Mouse (Mus musculus) midbrain, embryonic 11.5 days (tissue): Measurements from ENCODE around the gene Cfap299. TPM values are rescaled to one million over a fixed set of nuclear protein-coding genes. Genes with fewer than 3 reads are reported as not detected.
"Not testable (repeated sequence)": the region's sequence is repeated elsewhere in the genome, so short reads cannot be mapped to it uniquely, and the experiment has no call there.

Experiments
- ATAC-seq: fragments of 200-750 bp; cut with Nextera tagmentation; 2 replicates; pipeline ENCODE4 v1.8.0; 2017; ENCODE audit warnings: moderate TSS enrichment, moderate library complexity; ENCODE audit not compliant: low FRiP score
- DNase-seq: peaks from one replicate; pipeline ENCODE4 v3.0.0; 2015; ENCODE audit warnings: low spot score; ENCODE audit errors: missing footprints
- H3K27ac ChIP-seq: fragments of 300-500 bp; sonication (generic); 2 replicates; pipeline ENCODE4 v1.5.1; 2014; ENCODE audit warnings: low read depth, low read length
- H3K27me3 ChIP-seq: fragments of 300-500 bp; sonication (generic); 2 replicates; pipeline ENCODE4 v1.6.1; 2014; ENCODE audit warnings: mild to moderate bottlenecking, low read length, moderate library complexity, mixed read lengths; ENCODE audit not compliant: control insufficient read depth, insufficient read depth
- H3K36me3 ChIP-seq: fragments of 300-500 bp; sonication (generic); 2 replicates; pipeline ENCODE4 v1.6.1; 2014; ENCODE audit warnings: mild to moderate bottlenecking, low read length, moderate library complexity, mixed read lengths; ENCODE audit not compliant: control insufficient read depth, insufficient read depth
- H3K4me1 ChIP-seq: fragments of 300-500 bp; sonication (generic); 2 replicates; pipeline ENCODE4 v1.6.1; 2014; ENCODE audit warnings: low read length; ENCODE audit not compliant: control insufficient read depth, insufficient read depth
- H3K4me2 ChIP-seq: fragments of 300-500 bp; sonication (generic); 2 replicates; pipeline ENCODE4 v1.6.1; 2014; ENCODE audit warnings: mild to moderate bottlenecking, moderate library complexity
- H3K4me3 ChIP-seq: fragments of 300-500 bp; sonication (generic); 2 replicates; pipeline ENCODE4 v1.5.1; 2014; ENCODE audit warnings: low read depth, low read length
- H3K9ac ChIP-seq: fragments of 300-500 bp; sonication (generic); 2 replicates; pipeline ENCODE4 v1.6.1; 2014; ENCODE audit warnings: low read length
- H3K9me3 ChIP-seq: fragments of 300-500 bp; sonication (generic); 2 replicates; pipeline ENCODE4 v1.6.1; 2016; ENCODE audit warnings: low read length; ENCODE audit not compliant: control insufficient read depth
- WGBS: fragments of 180-500 bp; shearing (Covaris S2); extraction: QIAGEN DNeasy Blood & Tissue Kit; methylation state at CpG from one replicate; pipeline ENCODE4 v1.1.7; 2014; 5-methylcytosine and 5-hydroxymethylcytosine counted together
- polyA plus RNA-seq: library from polyadenylated mRNA; unstranded; fragments of >200 nt; fragmentation: Nextera tagmentation; extraction: Ambion mirVana; gene quantifications from 2 replicates; pipeline ENCODE4 v1.2.1, GENCODE M21; 2014

Gene Cfap299
- polyA plus RNA-seq, 1 experiment from 2014 or later: 0.37 TPM

DNA sequence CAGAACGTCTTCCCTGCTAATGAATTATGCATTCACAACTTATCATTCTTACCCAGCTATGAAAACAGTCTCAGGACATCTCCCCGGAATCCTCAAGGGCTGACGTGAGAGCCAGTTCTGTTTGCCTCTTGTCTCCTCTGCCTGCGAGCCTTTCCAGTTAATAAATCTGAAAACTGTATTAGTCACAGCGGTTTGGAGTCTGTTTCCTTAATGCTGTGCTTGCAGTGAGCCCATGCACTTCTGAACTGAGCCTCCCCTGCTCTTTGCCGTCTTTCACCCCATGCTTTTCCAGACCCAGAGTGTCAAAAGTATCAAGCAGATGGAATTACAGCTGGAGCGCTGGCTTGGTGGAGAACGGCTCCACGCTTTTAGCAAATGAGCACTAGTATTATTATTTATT lies 22.6 kb upstream of the Cfap299 start:
- DNase-seq: no peak
- no peak overlapping the region for H3K27ac ChIP-seq
- H3K4me1 ChIP-seq: no peaks in the 10 kb centered on the region
- no peaks in the 10 kb centered on the region for H3K9me3 ChIP-seq
- no peak overlapping the region for H3K4me2 ChIP-seq
- ATAC-seq: no peak
- H3K27me3 ChIP-seq: no peaks in the 10 kb centered on the region
- WGBS: 61% methylated on average over 9 of the region's 9 CpGs
- no peak overlapping the region for H3K4me3 ChIP-seq
- H3K9ac ChIP-seq: no peak overlapping the region
- H3K36me3 ChIP-seq: no peaks in the 10 kb centered on the region

DNA sequence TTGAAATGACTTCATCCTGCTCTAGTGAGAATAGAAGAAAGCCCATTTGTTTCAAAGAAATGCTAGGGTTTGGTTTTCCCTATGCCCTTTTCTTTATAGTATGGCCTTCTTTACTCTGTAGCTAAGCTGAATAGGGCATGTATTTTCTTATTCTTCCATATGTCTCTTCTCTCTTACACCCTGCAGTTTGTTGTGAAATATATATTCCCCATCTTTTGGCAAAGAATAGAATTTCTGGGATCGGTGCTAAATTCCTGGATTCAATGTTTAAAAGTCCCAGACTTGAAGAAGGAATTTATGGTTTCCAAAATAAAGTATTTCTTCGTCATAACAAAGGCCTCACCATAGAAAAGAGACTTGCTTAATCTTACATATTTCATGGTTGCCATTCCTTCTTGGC lies 2.5 kb upstream of the Cfap299 start:
- ATAC-seq: no peak
- Histone ChIP-seq H3K4me2 (no peak overlapping the region), H3K4me1 (no peaks in the 10 kb centered on the region), H3K27me3 (no peaks in the 10 kb centered on the region), H3K36me3 (no peaks in the 10 kb centered on the region), H3K27ac (no peak overlapping the region), H3K9me3 (no peaks in the 10 kb centered on the region), H3K9ac (no peak overlapping the region), H3K4me3 (no peak overlapping the region)
- no peak for DNase-seq
- WGBS: 90% methylated on average over 2 of the region's 2 CpGs

- H3K4me2 ChIP-seq, DNase-seq, ATAC-seq, H3K4me3 ChIP-seq, H3K27ac ChIP-seq, H3K9ac ChIP-seq, H3K36me3 ChIP-seq, H3K27me3 ChIP-seq, H3K9me3 ChIP-seq, H3K4me1 ChIP-seq: not testable (repeated sequence)
- 91% methylated on average over 16 of the region's 16 CpGs for WGBS
Measured at GRCm38 (mm10) chr5:98343751-98344150, 14.6 kb downstream of the Cfap299 start.

DNA sequence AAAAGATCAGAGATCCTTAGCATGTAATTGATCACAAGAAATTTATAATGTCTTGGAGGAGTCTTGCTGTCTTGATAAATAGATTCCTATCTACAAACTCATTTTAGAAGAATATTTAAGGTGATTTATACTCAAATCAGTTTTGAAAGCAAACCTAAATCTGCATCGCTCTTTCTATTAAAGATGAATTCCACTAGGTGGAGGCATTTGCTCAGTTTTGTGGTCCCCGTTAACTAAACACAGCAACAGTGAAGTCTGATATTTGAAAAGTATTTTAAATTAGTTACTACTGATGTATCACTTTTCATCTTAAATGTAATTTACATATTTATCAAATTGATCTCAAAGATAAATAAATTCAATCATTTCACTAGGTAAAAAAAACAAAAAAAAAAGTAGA lies 15.5 kb downstream of the Cfap299 start:
- Histone ChIP-seq H3K36me3 (no peaks in the 10 kb centered on the region), H3K4me2 (no peak overlapping the region), H3K4me1 (no peaks in the 10 kb centered on the region), H3K9me3 (no peaks in the 10 kb centered on the region), H3K27me3 (no peaks in the 10 kb centered on the region), H3K4me3 (no peak overlapping the region), H3K9ac (no peak overlapping the region), H3K27ac (no peak overlapping the region)
- DNase-seq: no peak
- ATAC-seq: no peak
- 71% methylated on average over 2 of the region's 2 CpGs for WGBS

- Histone ChIP-seq H3K36me3 (no peaks in the 10 kb centered on the region), H3K27me3 (no peaks in the 10 kb centered on the region), H3K9me3 (no peaks in the 10 kb centered on the region), H3K4me3 (no peak overlapping the region), H3K9ac (no peak overlapping the region), H3K4me1 (no peaks in the 10 kb centered on the region), H3K4me2 (no peak overlapping the region), H3K27ac (no peak overlapping the region)
- ATAC-seq: no peak
- DNase-seq: no peak
- 84% methylated on average over 7 of the region's 7 CpGs for WGBS
Measured at GRCm38 (mm10) chr5:98346067-98346466, 17.0 kb downstream of the Cfap299 start.

- ATAC-seq: peak; percentile 68
- H3K36me3 ChIP-seq: no peaks in the 10 kb centered on the region
- H3K4me3 ChIP-seq: no peak overlapping the region
- no peaks in the 10 kb centered on the region for H3K4me1 ChIP-seq
- no peaks in the 10 kb centered on the region for H3K27me3 ChIP-seq
- H3K9me3 ChIP-seq: no peaks in the 10 kb centered on the region
- no peak overlapping the region for H3K4me2 ChIP-seq
- peak; percentile 98 for DNase-seq
- no peak overlapping the region for H3K27ac ChIP-seq
- WGBS: 16% methylated on average over 8 of the region's 8 CpGs
- no peak overlapping the region for H3K9ac ChIP-seq
Measured at GRCm38 (mm10) chr5:98348605-98349004, 19.5 kb downstream of the Cfap299 start.

DNA sequence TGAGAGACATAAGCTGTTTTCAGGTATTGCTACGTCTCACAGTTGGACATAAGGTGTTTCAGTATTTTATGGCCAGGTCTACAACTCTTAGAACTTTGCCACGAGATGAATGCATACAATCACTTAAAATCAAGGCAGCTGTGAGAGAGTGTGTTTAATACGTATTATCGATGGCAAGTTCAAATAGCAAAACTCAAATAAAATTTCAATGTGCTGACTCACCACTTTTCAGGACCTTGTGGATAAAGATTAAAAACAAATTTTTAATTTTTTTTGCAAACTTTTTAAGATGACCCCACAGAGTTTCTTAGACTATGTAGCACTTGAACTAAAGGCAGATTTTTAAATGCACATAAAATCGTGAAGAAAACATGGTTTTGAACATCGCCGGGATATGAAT lies 30.8 kb downstream of the Cfap299 start:
- no peaks in the 10 kb centered on the region for H3K27me3 ChIP-seq
- DNase-seq (no peak), ATAC-seq (no peak)
- 90% methylated on average over 7 of the region's 7 CpGs for WGBS
- H3K9me3 ChIP-seq: no peaks in the 10 kb centered on the region
- no peak overlapping the region for H3K9ac ChIP-seq
- no peaks in the 10 kb centered on the region for H3K36me3 ChIP-seq
- no peak overlapping the region for H3K27ac ChIP-seq
- H3K4me2 ChIP-seq: no peak overlapping the region
- no peak overlapping the region for H3K4me3 ChIP-seq
- no peaks in the 10 kb centered on the region for H3K4me1 ChIP-seq

DNA sequence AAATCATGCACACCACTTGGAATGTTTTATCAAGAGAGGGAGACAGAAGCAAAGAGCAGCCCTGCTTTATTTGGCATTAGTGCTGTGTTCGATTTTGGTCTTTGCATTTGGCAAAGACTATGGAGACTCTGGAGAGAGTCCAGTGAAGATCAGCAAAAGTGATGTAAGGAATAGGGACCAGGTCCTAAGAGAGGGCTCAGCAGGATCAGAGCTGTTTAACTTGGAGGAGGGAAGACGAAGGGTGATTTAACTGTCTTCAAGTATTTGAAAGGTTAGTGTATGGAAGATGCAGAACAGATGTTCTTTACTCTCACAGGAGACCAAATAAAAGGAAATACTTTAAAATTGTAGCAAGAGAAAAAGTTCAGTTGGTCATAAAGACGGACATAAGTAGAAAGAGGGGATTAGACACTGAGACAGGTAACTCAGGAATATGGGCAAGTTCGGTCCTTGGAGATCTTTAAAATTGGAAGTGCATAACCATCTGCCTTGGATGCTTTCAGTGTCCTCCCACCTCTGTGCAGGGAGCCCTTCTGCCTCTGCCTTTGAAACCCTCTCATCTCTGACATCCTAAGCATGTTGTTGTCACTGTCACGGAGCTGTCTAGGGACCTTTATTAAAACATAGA lies 31.8 kb downstream of the Cfap299 start:
- WGBS: 85% methylated on average over 5 of the region's 5 CpGs
- ATAC-seq: no peak
- no peaks in the 10 kb centered on the region for H3K4me1 ChIP-seq
- H3K27me3 ChIP-seq: no peaks in the 10 kb centered on the region
- no peak for DNase-seq
- no peak overlapping the region for H3K4me2 ChIP-seq
- no peak overlapping the region for H3K4me3 ChIP-seq
- H3K27ac ChIP-seq: no peak overlapping the region
- no peaks in the 10 kb centered on the region for H3K9me3 ChIP-seq
- H3K9ac ChIP-seq: no peak overlapping the region
- no peaks in the 10 kb centered on the region for H3K36me3 ChIP-seq

DNA sequence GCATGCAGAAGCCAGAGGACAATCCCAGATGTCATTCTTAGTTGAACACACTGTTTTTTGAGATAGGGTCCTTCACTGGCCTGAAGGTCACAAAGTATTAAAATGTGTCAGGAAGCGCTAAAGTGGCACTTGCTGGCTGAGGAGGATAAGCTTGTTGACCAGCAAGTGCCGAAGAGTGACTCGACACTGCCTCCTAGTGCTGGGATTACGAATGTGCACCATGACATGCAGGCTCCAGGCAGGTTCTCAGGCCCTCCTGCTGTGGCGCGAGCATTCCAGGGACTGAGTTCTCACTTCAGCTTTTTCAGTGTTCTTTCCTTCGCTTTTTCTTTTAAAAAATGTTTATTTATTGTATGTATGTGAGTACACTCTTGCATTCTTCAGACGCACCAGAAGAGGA lies 34.3 kb downstream of the Cfap299 start:
- DNase-seq (no peak), ATAC-seq (no peak)
- Histone ChIP-seq H3K36me3 (no peaks in the 10 kb centered on the region), H3K4me1 (no peaks in the 10 kb centered on the region), H3K27me3 (no peaks in the 10 kb centered on the region), H3K4me2 (no peak overlapping the region), H3K9me3 (no peaks in the 10 kb centered on the region), H3K9ac (no peak overlapping the region), H3K4me3 (no peak overlapping the region), H3K27ac (no peak overlapping the region)
- WGBS: 50% methylated on average over 8 of the region's 8 CpGs
